Mouse (Mus musculus) erythroid progenitor cell, adult 5-6 weeks (primary cell): ENCODE data around the gene 4921536K21Rik. TPM values are rescaled to one million over a fixed set of nuclear protein-coding genes. Genes with fewer than 3 reads are reported as not detected.

ENCODE experiments used
- ATAC-seq: replicated peaks from 2 replicates; pipeline ENCODE4 v1.8.0; 2016; ENCODE audit warnings: moderate number of reproducible peaks, mild to moderate bottlenecking, moderate TSS enrichment, inconsistent platforms; ENCODE audit not compliant: poor library complexity, low FRiP score, severe bottlenecking
- total RNA-seq, 2 experiments: library from RNA; stranded (forward) in 1 of 2; stranded (reverse) in 1 of 2; fragments of 150-400 nt in 1 of 2; fragments of 186-747, 209-891 nt in 1 of 2; gene quantifications; 2 replicates each; pipeline versions ENCODE4 v1.2.3 to v1.2.4; 2015 to 2017; ENCODE audit warnings: low replicate concordance in 2 of 2

4921536K21Rik gene
- total RNA-seq, 2 experiments from 2014 or later, result not detected

GRCm38 (mm10) chr11:3860361-3860760, 34.5 kb downstream of the 4921536K21Rik start:
- no peak for ATAC-seq

DNA sequence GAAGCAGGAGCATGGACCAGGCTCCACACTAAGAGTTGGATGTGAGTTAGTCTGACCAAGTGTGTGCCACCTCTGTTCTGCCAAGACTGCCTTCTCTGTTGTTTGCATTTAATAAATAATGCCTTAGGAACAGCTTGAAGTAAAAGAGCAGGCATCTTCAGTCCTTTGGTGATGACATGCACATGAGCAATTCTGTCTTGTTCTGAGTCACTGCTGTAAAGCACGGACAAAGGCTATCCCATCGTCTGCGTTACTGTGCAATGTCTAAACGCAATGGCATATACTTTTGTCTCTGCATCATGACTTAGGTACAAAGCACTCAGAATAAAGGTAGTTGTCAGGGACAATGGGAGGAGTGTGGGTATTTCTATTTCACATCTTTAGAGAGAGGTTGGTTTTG, 35.1 kb downstream of the 4921536K21Rik start:
- ATAC-seq, result no peak

DNA sequence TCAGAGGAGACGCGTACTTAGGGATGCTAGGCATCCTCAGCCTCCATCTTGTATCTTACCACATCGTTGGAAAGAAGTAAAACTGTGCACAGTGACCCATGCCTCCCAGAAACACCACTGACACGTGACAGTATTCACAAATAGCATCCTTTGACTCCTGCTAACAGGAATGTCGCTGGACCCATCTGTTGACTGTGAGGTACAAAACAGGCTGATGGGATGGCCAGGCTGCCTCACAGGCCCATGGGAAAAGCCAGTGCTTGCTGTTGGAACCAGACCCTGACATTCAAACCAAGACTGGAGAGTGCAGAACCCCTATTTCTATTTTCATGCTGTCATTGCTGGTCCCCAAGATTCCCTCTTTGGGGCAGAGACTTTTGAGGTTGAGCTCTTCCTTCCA, 37.0 kb downstream of the 4921536K21Rik start:
- no peak for ATAC-seq

GRCm38 (mm10) chr11:3855846-3856245, 39.1 kb downstream of the 4921536K21Rik start:
- ATAC-seq, result no peak

DNA sequence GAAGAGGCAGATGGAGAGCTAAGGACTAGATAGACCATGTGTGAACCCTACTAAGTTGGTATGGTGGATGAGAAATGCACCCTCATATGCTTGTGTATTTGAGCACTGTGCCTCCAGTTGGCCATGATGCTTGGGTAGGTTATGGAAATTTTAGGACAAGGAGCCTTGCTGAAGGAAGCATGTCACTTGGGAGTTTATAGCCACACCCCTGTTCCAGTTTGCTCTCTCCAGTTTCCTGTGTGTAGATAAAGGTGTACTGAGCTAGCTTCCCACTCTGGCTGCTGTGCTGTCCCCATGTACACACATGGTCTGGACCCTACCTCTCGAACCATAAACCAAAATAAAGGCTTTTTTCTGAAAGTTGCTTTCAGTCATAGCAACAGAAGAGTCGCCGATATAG, 40.7 kb downstream of the 4921536K21Rik start:
- ATAC-seq, result no peak

DNA sequence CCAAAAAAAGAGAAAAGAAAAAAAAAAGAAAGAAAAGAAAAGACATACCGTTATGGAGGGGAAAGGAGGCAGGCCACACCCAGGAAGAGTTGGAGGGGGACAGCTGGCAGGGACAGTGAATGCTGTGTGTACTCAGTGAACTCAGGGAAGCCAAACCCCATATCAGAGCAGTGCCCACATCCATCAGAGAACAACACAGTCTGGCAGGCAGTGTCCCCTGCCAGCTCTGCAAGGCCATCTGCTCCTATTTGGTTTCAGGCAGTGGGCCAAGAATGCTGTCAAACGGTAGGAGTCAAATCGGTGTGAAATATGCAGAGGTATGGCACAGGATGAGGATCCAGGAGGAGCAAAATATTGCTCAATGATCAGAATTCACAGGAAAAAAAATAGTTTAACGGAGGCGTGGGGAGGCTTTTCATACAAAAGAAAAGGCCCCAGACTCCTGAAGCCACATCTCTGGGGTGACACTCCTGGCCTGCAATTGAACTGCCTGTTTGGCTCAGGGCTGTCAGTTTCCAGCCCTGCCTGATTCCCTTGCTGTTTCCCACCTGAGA, 41.3 kb downstream of the 4921536K21Rik start:
- ATAC-seq, result no peak

GRCm38 (mm10) chr11:3853031-3853430, 41.9 kb downstream of the 4921536K21Rik start:
- ATAC-seq, result no peak

- ATAC-seq, result no peak
These were observed 43.0 kb downstream of the 4921536K21Rik start for GRCm38 (mm10) chr11:3851872-3852271.

- ATAC-seq, result no peak
These were observed 44.1 kb downstream of the 4921536K21Rik start for GRCm38 (mm10) chr11:3850746-3851277.

GRCm38 (mm10) chr11:3850315-3850614, 44.6 kb downstream of the 4921536K21Rik start:
- no peak for ATAC-seq

GRCm38 (mm10) chr11:3849469-3850314, 45.2 kb downstream of the 4921536K21Rik start:
- no peak for ATAC-seq

GRCm38 (mm10) chr11:3846351-3846750, 48.5 kb downstream of the 4921536K21Rik start:
- ATAC-seq, result no peak

GRCm38 (mm10) chr11:3843943-3844734, 50.8 kb downstream of the 4921536K21Rik start:
- no peak for ATAC-seq

Other genes with a start within 250 kb of the 4921536K21Rik start
- 5.0 and 15.9 TPM in 2 replicates for gene Morc2a, start 245.9 kb downstream of the 4921536K21Rik start, total RNA-seq (2015; ENCODE audit: low replicate concordance)
- 7.2 and 9.3 TPM in 2 replicates for gene Morc2a, start 245.9 kb downstream of the 4921536K21Rik start, total RNA-seq (2017; ENCODE audit: low replicate concordance)
- not detected in 2 replicates for gene Osbp2, start 31.2 kb downstream of the 4921536K21Rik start, total RNA-seq (2015; ENCODE audit: low replicate concordance)
- not detected in 2 replicates for gene Osbp2, start 31.2 kb downstream of the 4921536K21Rik start, total RNA-seq (2017; ENCODE audit: low replicate concordance)
- not detected in 2 replicates for gene Dusp18, start 142 bp upstream of the 4921536K21Rik start, total RNA-seq (2015; ENCODE audit: low replicate concordance)
- not detected in 2 replicates for gene Dusp18, start 142 bp upstream of the 4921536K21Rik start, total RNA-seq (2017; ENCODE audit: low replicate concordance)
- gene Slc35e4, start 19.6 kb upstream of the 4921536K21Rik start, total RNA-seq (2015; ENCODE audit: low replicate concordance), result 0.42 TPM in 1 of 2 replicates, not detected in the other
- gene Slc35e4, start 19.6 kb upstream of the 4921536K21Rik start, total RNA-seq (2017; ENCODE audit: low replicate concordance), result 0.76 TPM in 1 of 2 replicates, not detected in the other
- 26.3 and 26.4 TPM in 2 replicates for gene Tcn2, start 37.1 kb upstream of the 4921536K21Rik start, total RNA-seq (2015; ENCODE audit: low replicate concordance)
- gene Tcn2, start 37.1 kb upstream of the 4921536K21Rik start, total RNA-seq (2017; ENCODE audit: low replicate concordance), result 8.5 and 22.8 TPM in 2 replicates
- gene Pes1, start 68.9 kb upstream of the 4921536K21Rik start, total RNA-seq (2015; ENCODE audit: low replicate concordance), result 5.8 and 6.3 TPM in 2 replicates
- gene Pes1, start 68.9 kb upstream of the 4921536K21Rik start, total RNA-seq (2017; ENCODE audit: low replicate concordance), result 9.8 and 10.5 TPM in 2 replicates
- not detected in 2 replicates for gene 4930556J24Rik, start 81.7 kb upstream of the 4921536K21Rik start, total RNA-seq (2015; ENCODE audit: low replicate concordance)
- gene 4930556J24Rik, start 81.7 kb upstream of the 4921536K21Rik start, total RNA-seq (2017; ENCODE audit: low replicate concordance), result not detected in 2 replicates
- gene Gal3st1, start 88.5 kb upstream of the 4921536K21Rik start, total RNA-seq (2015; ENCODE audit: low replicate concordance), result not detected in 2 replicates
- not detected in 2 replicates for gene Gal3st1, start 88.5 kb upstream of the 4921536K21Rik start, total RNA-seq (2017; ENCODE audit: low replicate concordance)
- gene Sec14l4, start 136.4 kb upstream of the 4921536K21Rik start, total RNA-seq (2015; ENCODE audit: low replicate concordance), result not detected in 2 replicates
- gene Sec14l4, start 136.4 kb upstream of the 4921536K21Rik start, total RNA-seq (2017; ENCODE audit: low replicate concordance), result not detected in 2 replicates
- gene Sec14l3, start 169.7 kb upstream of the 4921536K21Rik start, total RNA-seq (2015; ENCODE audit: low replicate concordance), result not detected in 2 replicates
- not detected in 2 replicates for gene Sec14l3, start 169.7 kb upstream of the 4921536K21Rik start, total RNA-seq (2017; ENCODE audit: low replicate concordance)
- gene Mtfp1, start 200.3 kb upstream of the 4921536K21Rik start, total RNA-seq (2015; ENCODE audit: low replicate concordance), result 4.0 and 10.1 TPM in 2 replicates
- gene Mtfp1, start 200.3 kb upstream of the 4921536K21Rik start, total RNA-seq (2017; ENCODE audit: low replicate concordance), result 2.8 and 8.0 TPM in 2 replicates
- gene Sec14l2, start 228.3 kb upstream of the 4921536K21Rik start, total RNA-seq (2015; ENCODE audit: low replicate concordance), result 13.0 and 17.6 TPM in 2 replicates
- 41.5 and 46.1 TPM in 2 replicates for gene Sec14l2, start 228.3 kb upstream of the 4921536K21Rik start, total RNA-seq (2017; ENCODE audit: low replicate concordance)
- 2.9 and 6.3 TPM in 2 replicates for gene Rnf215, start 240.1 kb upstream of the 4921536K21Rik start, total RNA-seq (2015; ENCODE audit: low replicate concordance)
- gene Rnf215, start 240.1 kb upstream of the 4921536K21Rik start, total RNA-seq (2017; ENCODE audit: low replicate concordance), result 15.9 and 34.0 TPM in 2 replicates